Mouse (Mus musculus) erythroblast, adult 5-6 weeks (primary cell): ENCODE measurements around the gene Hps5. TPM values are rescaled to one million over a fixed set of nuclear protein-coding genes. Genes with fewer than 3 reads are reported as not detected.
A peak's percentile ranks its signal among the peaks of the same experiment; 100 is the strongest.
"Not testable (repeated sequence)": the region's sequence is repeated elsewhere in the genome, so short reads cannot be mapped to it uniquely, and the experiment has no call there.

Source experiments
- ATAC-seq: replicated peaks from 2 replicates; pipeline ENCODE4 v1.8.0; 2016; ENCODE audit warnings: moderate number of reproducible peaks, mild to moderate bottlenecking, moderate TSS enrichment, inconsistent platforms; ENCODE audit not compliant: poor library complexity, low FRiP score, severe bottlenecking
- total RNA-seq, 2 experiments: library from RNA; stranded (forward) in 1 of 2; stranded (reverse) in 1 of 2; fragments of 150-400 nt in 1 of 2; fragments of 200-764, 138-1000 nt in 1 of 2; gene quantifications; 2 replicates each; pipeline versions ENCODE4 v1.2.3 to v1.2.4; 2015 to 2017; ENCODE audit warnings: low replicate concordance in 2 of 2

The Hps5 gene
- total RNA-seq, 2 experiments from 2014 or later, result 4.7 to 16.5 TPM

- ATAC-seq, result no peak
Measured at GRCm38 (mm10) chr7:46830799-46831590, 35.1 kb upstream of the Hps5 start.

- ATAC-seq, result no peak
Measured at GRCm38 (mm10) chr7:46829911-46830310, 34.0 kb upstream of the Hps5 start.

GRCm38 (mm10) chr7:46827803-46828184, 31.9 kb upstream of the Hps5 start:
- ATAC-seq, result no peak

GRCm38 (mm10) chr7:46827046-46827802, 31.4 kb upstream of the Hps5 start:
- no peak for ATAC-seq

GRCm38 (mm10) chr7:46820876-46821632, 25.2 kb upstream of the Hps5 start:
- ATAC-seq, result not testable (repeated sequence)

GRCm38 (mm10) chr7:46814012-46814411, 18.1 kb upstream of the Hps5 start:
- ATAC-seq, result no peak

- no peak for ATAC-seq
Measured at GRCm38 (mm10) chr7:46810325-46810724, 14.5 kb upstream of the Hps5 start.

- no peak for ATAC-seq
Measured at GRCm38 (mm10) chr7:46796779-46797178, 915 bp upstream of the Hps5 start.

GRCm38 (mm10) chr7:46796206-46796679, 379 bp upstream of the Hps5 start:
- ATAC-seq, result peak; percentile 31

GRCm38 (mm10) chr7:46793871-46794270, 2.0 kb downstream of the Hps5 start:
- ATAC-seq, result no peak

- no peak for ATAC-seq
Measured at GRCm38 (mm10) chr7:46789177-46789849, 6.6 kb downstream of the Hps5 start.

- ATAC-seq, result no peak; the same call in 1 of the 2 replicates
Measured at GRCm38 (mm10) chr7:46770706-46771105, 25.2 kb downstream of the Hps5 start.

GRCm38 (mm10) chr7:46768451-46768850, 27.4 kb downstream of the Hps5 start:
- ATAC-seq, result no peak

GRCm38 (mm10) chr7:46767371-46767770, 28.5 kb downstream of the Hps5 start:
- ATAC-seq, result no peak

- ATAC-seq, result no peak
Measured at GRCm38 (mm10) chr7:46764672-46765071, 31.2 kb downstream of the Hps5 start.

- ATAC-seq, result no peak
Measured at GRCm38 (mm10) chr7:46762601-46763000, 33.3 kb downstream of the Hps5 start.

GRCm38 (mm10) chr7:46761049-46761795, 34.6 kb downstream of the Hps5 start:
- ATAC-seq, result no peak

GRCm38 (mm10) chr7:46751490-46751889, 44.4 kb downstream of the Hps5 start, which contains the start of gene Saa2:
TSS of gene Saa2 (plus strand) at chr7:46751790.
- no peak for ATAC-seq

GRCm38 (mm10) chr7:46748459-46748858, 47.4 kb downstream of the Hps5 start:
- ATAC-seq, result no peak
